Mouse (Mus musculus) frontal cortex, postnatal 10 days (tissue): ENCODE measurements around the gene Senp7.
"Not testable (repeated sequence)": the region's sequence is repeated elsewhere in the genome, so short reads cannot be mapped to it uniquely, and the experiment has no call there.

Source experiments
- DNase-seq, 2 experiments: peaks; one replicate each; pipeline ENCODE4 v3.0.0; 2022; ENCODE audit warnings: low spot score in 2 of 2, mixed read lengths in 1 of 2

The Senp7 gene

GRCm38 (mm10) chr16:56134149-56134548 lies 86.0 kb downstream of the Senp7 start:
- no peak for DNase-seq

- not testable (repeated sequence) for DNase-seq
These were observed 89.5 kb downstream of the Senp7 start for GRCm38 (mm10) chr16:56137672-56138071.

- DNase-seq, result no peak
These were observed 91.8 kb downstream of the Senp7 start for GRCm38 (mm10) chr16:56139921-56140320.

DNA sequence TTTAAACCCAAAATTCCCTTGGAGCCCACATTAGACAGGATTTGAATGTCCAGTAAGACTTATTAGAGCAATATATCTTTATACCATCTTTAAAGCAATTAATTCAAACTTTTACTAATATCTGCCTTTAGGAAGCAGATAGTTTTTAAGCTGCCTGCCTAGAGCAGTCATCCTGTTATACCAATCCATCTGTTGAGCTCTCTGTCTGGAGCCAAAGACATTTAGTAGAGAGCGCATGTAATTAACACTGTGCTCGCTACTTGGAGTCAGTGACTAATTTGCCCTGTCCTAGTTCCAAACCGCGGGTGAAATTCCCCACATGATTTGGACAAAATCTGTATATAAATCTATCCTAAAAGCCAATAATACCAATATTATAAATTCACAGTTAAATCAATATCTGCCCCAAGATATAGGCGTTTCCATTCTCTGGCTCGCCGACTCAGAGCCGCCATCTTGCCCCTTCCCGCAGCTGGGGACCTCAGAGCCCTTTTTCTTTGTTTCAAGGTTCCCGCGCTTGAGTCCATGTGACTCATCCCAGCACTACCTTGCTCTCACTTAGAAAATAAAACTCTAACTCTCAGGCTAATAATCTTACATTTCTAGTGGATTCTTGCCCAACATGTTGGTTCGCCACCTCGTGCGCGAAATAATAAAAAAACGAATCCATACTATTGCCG lies 96.9 kb downstream of the Senp7 start:
- no peak for DNase-seq

DNA sequence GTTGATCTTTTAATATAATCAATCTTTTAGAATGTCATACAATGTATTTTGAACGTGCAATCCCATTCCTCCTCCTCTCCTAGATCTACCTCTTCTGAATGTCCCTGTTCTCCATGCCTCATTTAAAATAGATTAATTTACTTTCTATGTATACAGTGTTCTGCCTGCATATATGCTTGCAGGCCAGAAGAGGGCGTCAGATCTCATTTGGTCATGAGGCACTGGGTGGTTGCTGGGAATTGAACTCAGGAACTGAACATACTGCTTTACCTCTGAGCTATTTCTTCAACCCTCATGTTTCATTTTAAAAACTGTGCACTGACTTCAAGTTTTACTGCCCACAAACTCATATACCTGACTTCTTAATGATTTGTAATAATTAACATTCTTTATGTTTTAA lies 99.5 kb downstream of the Senp7 start:
- DNase-seq, result no peak

DNA sequence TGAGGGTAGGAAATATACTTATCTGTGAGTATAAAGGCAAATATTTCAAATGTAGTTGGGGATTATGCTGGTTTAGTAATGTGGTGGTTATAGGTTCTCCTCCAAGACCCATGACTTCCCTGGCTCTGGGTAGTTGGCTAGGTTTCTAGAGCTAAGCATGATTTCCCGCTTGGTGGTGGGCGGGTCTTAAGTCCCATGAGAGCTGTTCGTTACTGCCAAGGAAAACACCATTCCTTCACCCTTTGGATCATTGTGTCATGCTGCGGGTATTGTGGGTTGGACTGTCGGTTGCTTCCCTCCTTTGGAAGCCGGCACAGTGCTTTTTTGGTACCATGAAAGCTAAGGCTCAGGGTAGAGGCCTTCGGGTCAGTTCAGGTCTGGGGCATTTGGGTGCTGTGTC lies 115.3 kb downstream of the Senp7 start:
- no peak for DNase-seq

DNA sequence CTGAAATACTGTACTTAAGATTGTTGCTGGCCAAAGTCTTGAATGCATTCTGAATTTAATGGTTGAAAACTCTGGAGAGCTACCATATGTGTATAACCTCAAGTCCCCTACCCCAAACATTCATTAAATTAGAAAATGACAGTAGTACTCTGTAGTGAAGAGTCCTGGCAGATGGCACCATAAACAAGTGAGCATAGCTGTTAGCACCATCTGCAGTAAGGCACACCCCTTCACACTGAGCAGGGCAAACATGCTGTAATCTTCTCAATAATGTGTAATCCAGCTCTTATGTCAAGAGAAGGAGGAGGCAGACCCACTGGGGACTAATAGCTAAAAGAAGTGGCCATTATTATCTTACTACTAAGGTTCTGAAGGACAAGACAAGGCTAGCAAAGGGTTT lies 122.1 kb downstream of the Senp7 start:
- no peak for DNase-seq

- no peak for DNase-seq
These were observed 127.9 kb downstream of the Senp7 start for GRCm38 (mm10) chr16:56175867-56176581.

GRCm38 (mm10) chr16:56186863-56187262 lies 138.7 kb downstream of the Senp7 start:
- no peak for DNase-seq

- DNase-seq, result peak in 1 of 2 experiments; percentile 24
These were observed 140.1 kb downstream of the Senp7 start for GRCm38 (mm10) chr16:56188198-56188597.

GRCm38 (mm10) chr16:56204051-56204450 lies 155.9 kb downstream of the Senp7 start, which contains the start of gene Impg2:
Impg2 (plus strand) TSS chr16:56204313.
- DNase-seq, result no peak

GRCm38 (mm10) chr16:56212740-56213139 lies 164.6 kb downstream of the Senp7 start:
- DNase-seq, result no peak

- no peak for DNase-seq
These were observed 179.5 kb downstream of the Senp7 start for GRCm38 (mm10) chr16:56227686-56228085.

GRCm38 (mm10) chr16:56229455-56229854 lies 181.3 kb downstream of the Senp7 start:
- DNase-seq, result no peak

DNA sequence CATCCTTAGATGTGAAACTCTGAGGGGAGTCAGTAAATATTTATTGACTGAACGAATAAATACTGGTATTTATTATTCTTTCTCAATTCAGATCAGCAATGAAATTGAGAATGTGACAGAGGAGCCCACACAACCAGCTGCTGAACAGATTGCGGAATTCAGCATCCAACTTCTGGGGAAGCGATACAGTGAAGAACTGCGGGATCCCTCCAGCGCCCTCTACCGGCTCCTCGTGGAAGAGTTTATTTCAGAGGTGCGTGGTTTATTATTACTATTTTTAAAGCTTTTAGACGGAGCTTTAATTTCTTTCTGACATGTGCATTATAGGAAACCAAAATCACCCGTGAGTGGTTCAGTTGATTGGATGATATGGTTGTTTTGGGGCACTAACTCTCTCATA lies 183.2 kb downstream of the Senp7 start:
- peak in 1 of 2 experiments; percentile 10 for DNase-seq

- no peak for DNase-seq
These were observed 184.6 kb downstream of the Senp7 start for GRCm38 (mm10) chr16:56232736-56233135.
